Mouse (Mus musculus): ENCODE measurements at regions not wholly inside any gene's neighbourhood (a gene's known extent, or its start where the extent isn't known, plus 50 kb on each side); places are given as distances from the start of the nearest gene placed in this dataset.
A peak's percentile ranks its signal among the peaks of the same experiment; 100 is the strongest.

GRCm38 (mm10) chr13:26594313-26594712 lies 175.7 kb downstream of the Hdgfl1 start:
- intact Hi-C loops (cut with DNase I) = no loop called here

GRCm38 (mm10) chr13:26593750-26594149 lies 176.2 kb downstream of the Hdgfl1 start:
- DNase-seq = no peak
- intact Hi-C loops (cut with DNase I) = no loop called here

More at GRCm38 (mm10) chr13:26594313-26594712, 175.7 kb downstream of the Hdgfl1 start:
- no peak for DNase-seq

DNA sequence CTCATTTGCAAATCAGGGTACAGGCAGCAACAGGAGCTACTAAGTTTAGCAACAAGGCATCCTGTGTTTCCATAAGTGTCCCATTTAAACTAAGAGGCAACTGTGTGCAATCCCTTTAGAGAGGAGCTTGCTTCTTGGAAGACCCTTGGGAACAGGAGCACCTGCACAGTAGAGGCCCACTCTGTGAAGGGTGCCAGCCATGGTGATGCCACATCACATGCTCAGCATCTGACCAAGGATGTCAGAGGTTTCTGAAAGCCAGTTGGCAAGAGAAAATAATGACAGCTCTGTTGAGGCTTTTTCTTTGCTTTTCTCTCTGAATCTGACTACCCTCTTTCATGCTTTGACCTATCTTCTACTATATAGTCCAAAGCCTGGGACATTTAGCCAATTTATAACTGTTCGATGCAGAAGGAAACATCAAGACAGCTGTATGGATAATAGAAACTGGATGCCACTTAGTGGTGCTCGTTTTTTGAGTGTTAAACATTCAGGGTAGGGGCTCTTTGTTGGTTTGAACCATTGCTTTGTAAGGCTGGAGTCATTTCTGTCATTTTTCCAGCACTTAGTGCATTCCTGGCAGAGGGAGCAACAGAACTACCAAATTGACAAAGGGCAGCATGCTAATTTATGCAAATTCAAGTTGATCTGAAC lies 193.9 kb downstream of the Hdgfl1 start:
- DNase-seq = peak; percentile 37
- intact Hi-C loops (cut with DNase I) = no loop called here

GRCm38 (mm10) chr13:26569422-26569821 lies 200.5 kb downstream of the Hdgfl1 start:
- peak; percentile 43 for DNase-seq
- intact Hi-C loops (cut with DNase I) = no loop called here

GRCm38 (mm10) chr13:26564941-26565862 lies 204.8 kb downstream of the Hdgfl1 start:
- DNase-seq = no peak
- intact Hi-C loops (cut with DNase I) = no loop called here

- no peak for DNase-seq
- intact Hi-C loops (cut with DNase I) = no loop called here
Observed at GRCm38 (mm10) chr13:26558366-26558765, 211.6 kb downstream of the Hdgfl1 start.

GRCm38 (mm10) chr13:26554266-26554665 lies 215.7 kb downstream of the Hdgfl1 start:
- DNase-seq = no peak
- intact Hi-C loops (cut with DNase I) = no loop called here

DNA sequence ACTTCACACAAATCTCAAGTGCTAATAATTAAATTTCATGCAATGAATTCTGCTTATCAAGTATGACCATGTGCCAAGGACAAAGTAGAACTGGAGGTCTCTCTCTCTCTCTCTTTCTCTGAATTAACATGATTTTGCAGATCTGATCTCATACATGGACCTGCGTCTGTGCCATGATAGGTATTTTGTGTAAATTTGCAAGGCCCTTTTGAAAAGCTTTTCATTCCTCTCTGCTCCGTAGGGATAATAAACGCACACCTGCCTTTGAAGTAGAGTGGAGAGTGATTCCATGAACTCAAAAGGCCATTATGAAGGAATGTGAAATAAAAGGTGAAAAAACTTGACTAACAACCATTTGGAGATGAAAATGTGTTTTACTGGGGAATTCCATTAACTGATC lies 217.8 kb downstream of the Hdgfl1 start:
- no peak for DNase-seq
- intact Hi-C loops (cut with DNase I) = no loop called here

- DNase-seq = no peak
- intact Hi-C loops (cut with DNase I) = no loop called here
Observed at GRCm38 (mm10) chr13:26538928-26539327, 231.0 kb downstream of the Hdgfl1 start.

- no peak for DNase-seq
- intact Hi-C loops (cut with DNase I) = no loop called here
Observed at GRCm38 (mm10) chr13:26536575-26536974, 233.4 kb downstream of the Hdgfl1 start.

DNA sequence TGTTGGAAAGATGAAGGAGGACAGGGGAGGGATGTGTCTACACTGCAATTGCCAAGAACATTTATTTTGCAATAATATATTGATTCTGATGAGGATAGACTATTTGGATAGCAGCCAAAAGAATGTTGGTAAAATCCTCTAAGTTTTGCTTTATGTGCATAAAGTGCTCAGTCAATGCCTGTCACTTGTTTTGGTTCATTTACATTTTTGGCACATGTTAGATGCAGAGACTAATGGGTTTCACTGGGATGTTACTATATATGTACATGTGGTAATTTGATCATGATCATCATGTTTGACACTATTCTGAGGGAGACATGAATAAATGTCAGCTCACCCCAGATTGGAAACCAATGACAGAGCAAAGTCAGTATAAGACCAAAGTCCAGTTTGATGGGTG lies 237.2 kb downstream of the Hdgfl1 start:
- intact Hi-C loops (cut with DNase I) = no loop called here

GRCm38 (mm10) chr13:26519054-26519453 lies 250.9 kb downstream of the Hdgfl1 start:
- intact Hi-C loops (cut with DNase I) = no loop called here
- no peak for DNase-seq

More for the DNA sequence above, 237.2 kb downstream of the Hdgfl1 start:
- DNase-seq = no peak

- intact Hi-C loops (cut with DNase I) = no loop called here
Observed at GRCm38 (mm10) chr13:26518425-26518824, 251.5 kb downstream of the Hdgfl1 start.

GRCm38 (mm10) chr13:26517646-26518045 lies 252.3 kb downstream of the Hdgfl1 start:
- no peak for DNase-seq
- intact Hi-C loops (cut with DNase I) = no loop called here

More at GRCm38 (mm10) chr13:26518425-26518824, 251.5 kb downstream of the Hdgfl1 start:
- DNase-seq = no peak

GRCm38 (mm10) chr13:26510448-26510847 lies 259.5 kb downstream of the Hdgfl1 start:
- peak; percentile 32 for DNase-seq
- intact Hi-C loops (cut with DNase I) = no loop called here

DNA sequence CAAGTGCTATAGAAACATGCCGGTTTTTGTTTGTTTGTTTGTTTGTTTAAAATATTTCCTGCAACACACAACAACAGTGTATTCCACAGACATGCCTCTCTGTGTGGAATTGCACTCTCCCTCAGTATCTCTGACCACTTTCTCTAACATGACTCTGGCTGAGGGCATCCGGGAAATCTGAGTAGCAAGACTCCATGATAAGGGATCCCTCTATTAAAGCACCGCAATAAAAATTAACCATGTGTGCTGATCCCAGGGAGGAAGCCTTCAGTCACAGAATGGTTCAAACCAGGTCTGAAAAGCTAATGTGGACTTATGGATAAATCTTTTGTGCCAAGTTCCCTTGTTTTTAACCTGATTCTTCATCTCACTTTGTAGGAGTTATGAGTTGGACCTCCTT lies 260.1 kb downstream of the Hdgfl1 start:
- DNase-seq = no peak
- intact Hi-C loops (cut with DNase I) = no loop called here

GRCm38 (mm10) chr13:26503744-26504143 lies 266.2 kb downstream of the Hdgfl1 start:
- no peak for DNase-seq
- intact Hi-C loops (cut with DNase I) = no loop called here

DNA sequence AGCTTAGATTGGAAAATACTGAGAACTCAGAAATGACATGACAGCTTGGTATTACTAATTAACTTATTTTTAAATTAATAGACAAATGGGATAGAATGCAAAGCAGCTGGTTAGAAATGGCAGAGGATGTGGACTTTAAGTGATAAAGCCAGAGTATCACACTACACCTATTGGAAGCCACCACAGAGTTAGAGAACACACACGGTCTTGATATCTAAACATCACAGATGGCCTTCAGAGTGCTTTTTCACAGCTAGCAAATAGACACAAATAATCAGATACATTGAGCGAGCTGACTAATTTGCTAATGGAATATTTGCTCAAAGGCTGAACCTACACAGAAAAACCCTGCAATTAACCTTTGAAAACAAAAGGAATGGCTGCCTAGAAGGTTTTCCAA lies 272.9 kb downstream of the Hdgfl1 start:
- intact Hi-C loops (cut with DNase I) = no loop called here

GRCm38 (mm10) chr13:26495871-26496270 lies 274.1 kb downstream of the Hdgfl1 start:
- no peak for DNase-seq
- intact Hi-C loops (cut with DNase I) = no loop called here

More for the DNA sequence above, 272.9 kb downstream of the Hdgfl1 start:
- no peak for DNase-seq

DNA sequence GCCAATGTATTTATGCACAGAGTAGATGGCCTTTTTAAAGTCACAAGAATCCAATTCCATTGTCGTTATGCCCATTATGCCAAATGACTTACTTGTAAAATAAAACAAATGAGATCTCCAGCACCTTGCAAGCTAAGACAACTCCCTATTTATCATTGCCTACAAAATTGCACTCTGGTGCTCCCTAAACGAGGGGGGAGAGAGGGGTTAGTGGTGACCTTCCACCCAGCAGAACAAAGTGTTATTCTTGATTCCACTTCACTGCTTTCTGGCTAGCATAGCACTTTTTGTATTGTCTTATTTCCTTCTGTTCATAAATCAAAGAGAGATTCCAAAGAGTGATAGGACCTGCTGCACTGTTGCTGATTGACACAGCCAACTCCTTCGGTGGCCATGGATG lies 300.6 kb downstream of the Hdgfl1 start:
- intact Hi-C loops (cut with DNase I) = no loop called here
- DNase-seq = no peak

DNA sequence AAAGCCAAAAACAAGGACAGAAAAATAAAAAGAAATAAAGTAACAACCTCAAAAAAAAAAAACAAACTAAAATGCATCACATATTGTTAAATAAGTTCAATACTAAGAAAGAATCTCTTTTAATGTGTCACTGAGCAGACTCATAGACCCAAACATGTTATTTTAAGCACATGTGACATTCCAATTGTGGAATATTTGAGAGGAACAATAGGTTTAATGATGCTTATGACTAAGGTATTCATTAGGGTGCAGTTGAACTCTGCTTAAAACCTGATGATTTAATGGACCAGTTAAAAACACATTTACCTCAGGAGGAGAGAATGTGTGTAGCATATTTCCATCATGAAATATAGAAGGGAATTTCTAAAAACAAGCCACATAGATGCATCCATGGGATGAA lies 302.4 kb downstream of the Hdgfl1 start:
- intact Hi-C loops (cut with DNase I) = no loop called here
- no peak for DNase-seq

DNA sequence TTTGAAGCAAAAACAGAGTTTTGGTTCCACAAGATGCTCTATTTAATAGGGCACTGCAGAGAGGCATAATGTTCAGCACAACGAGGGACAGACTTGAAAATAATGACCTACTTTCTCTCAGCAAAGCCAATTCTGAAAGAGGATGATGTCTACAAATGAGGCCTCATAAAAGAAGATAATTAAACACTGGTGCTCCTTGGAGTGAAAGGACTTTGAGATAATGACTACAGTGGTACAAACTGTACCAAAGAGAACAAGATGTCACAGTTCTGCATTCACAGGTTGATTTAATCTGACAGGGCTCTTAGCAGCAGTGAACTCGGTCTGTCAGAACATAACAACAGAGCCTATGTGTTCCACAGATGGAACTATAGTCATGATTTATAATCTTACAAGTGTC lies 305.4 kb downstream of the Hdgfl1 start:
- no peak for DNase-seq
- intact Hi-C loops (cut with DNase I) = no loop called here

All from left cerebral cortex, postnatal 4 days (tissue).